Mouse (Mus musculus) CD8-positive naive resting alpha-beta T cell, adult 57 days (primary cell): Measurements from ENCODE around the gene Gsto2. TPM values are rescaled to one million over a fixed set of nuclear protein-coding genes. Genes with fewer than 3 reads are reported as not detected.

Source experiments
- total RNA-seq: library from RNA; stranded (reverse); gene quantifications from one replicate; pipeline ENCODE4 v1.2.4, GENCODE M21; 2023

The Gsto2 gene
- total RNA-seq = not detected

GRCm38 (mm10) chr19:47865353-47865947 is at the start of gene Gsto2:
Gene Gsto2, plus strand, starts transcription at chr19:47865534.

GRCm38 (mm10) chr19:47854796-47855783 is 10.2 kb upstream of the Gsto2 start, which contains the start of gene Gsto1:
Gene Gsto1, plus strand, starts transcription at chr19:47854970.

GRCm38 (mm10) chr19:47919126-47919965 is 54.0 kb downstream of the Gsto2 start, which contains the start of the genes Cfap43 and Itprip:
Gene Cfap43, minus strand, starts transcription at chr19:47919287.
Gene Itprip, minus strand, starts transcription at chr19:47919299.

Other genes starting within 250 kb of the Gsto2 start
- not detected for gene Col17a1, start 173.4 kb upstream of the Gsto2 start, total RNA-seq
- gene Sfr1, start 133.9 kb upstream of the Gsto2 start, total RNA-seq = 68.2 TPM
- gene Gsto1, start 10.6 kb upstream of the Gsto2 start, total RNA-seq = 10.3 TPM
- gene Cfap43, start 53.8 kb downstream of the Gsto2 start, total RNA-seq = 0.43 TPM
- gene Itprip, start 53.8 kb downstream of the Gsto2 start, total RNA-seq = 99.4 TPM
- not detected for gene Cfap58, start 72.1 kb downstream of the Gsto2 start, total RNA-seq